Mouse (Mus musculus): ENCODE measurements at regions not wholly inside any gene's neighbourhood (a gene's known extent, or its start where the extent isn't known, plus 50 kb on each side); places are given as distances from the start of the nearest gene placed in this dataset.

GRCm38 (mm10) chr4:127429748-127430147 is 71.8 kb upstream of the Gjb5 start:
- no peak overlapping the region for H3K9ac ChIP-seq
- no peaks in the 10 kb centered on the region for H3K9me3 ChIP-seq
- 0 out of 2 replicates have a peak, but pooled peaks cover 9% of the 10 kb centered on the region for H3K27me3 ChIP-seq
- no peak overlapping the region for H3K4me3 ChIP-seq (replicated peaks)
- no peak for ATAC-seq (ENCODE audit: low FRiP score)
- H3K4me2 ChIP-seq, result no peak overlapping the region
- H3K36me3 ChIP-seq (replicated peaks), result no peaks in the 10 kb centered on the region
- H3K27ac ChIP-seq, result no peak overlapping the region
- H3K4me1 ChIP-seq, result peaks cover 4% of the 10 kb centered on the region; the same call in 1 of the 2 replicates
- 63% methylated on average over 1 of the region's 1 CpGs for WGBS

GRCm38 (mm10) chr4:127423855-127424254 is 65.9 kb upstream of the Gjb5 start:
- no peak overlapping the region for H3K27ac ChIP-seq
- peaks cover 9% of the 10 kb centered on the region for H3K4me1 ChIP-seq

GRCm38 (mm10) chr4:127421927-127422450 is 64.0 kb upstream of the Gjb5 start:
- no peaks in the 10 kb centered on the region for H3K36me3 ChIP-seq (replicated peaks)
- peaks cover 15% of the 10 kb centered on the region for H3K4me1 ChIP-seq
- no peak overlapping the region for H3K4me3 ChIP-seq (replicated peaks)
- 89% methylated on average over 6 of the region's 6 CpGs for WGBS
- no peak overlapping the region for H3K27ac ChIP-seq
- H3K9me3 ChIP-seq, result no peaks in the 10 kb centered on the region
- peaks cover 7% of the 10 kb centered on the region; the same call in 1 of the 2 replicates for H3K27me3 ChIP-seq
- ATAC-seq (ENCODE audit: low FRiP score), result no peak
- H3K4me2 ChIP-seq, result no peak overlapping the region
- no peak overlapping the region for H3K9ac ChIP-seq

More at GRCm38 (mm10) chr4:127423855-127424254, 65.9 kb upstream of the Gjb5 start:
- 56% methylated on average over 7 of the region's 7 CpGs for WGBS
- Histone ChIP-seq H3K4me3 (replicated peaks) (no peak overlapping the region), H3K27me3 (peaks cover 7% of the 10 kb centered on the region; the same call in 1 of the 2 replicates), H3K4me2 (no peak overlapping the region), H3K9me3 (no peaks in the 10 kb centered on the region), H3K36me3 (replicated peaks) (no peaks in the 10 kb centered on the region), H3K9ac (no peak overlapping the region)
- no peak for ATAC-seq (ENCODE audit: low FRiP score)

- Histone ChIP-seq H3K27me3 (peaks cover 7% of the 10 kb centered on the region; the same call in 1 of the 2 replicates), H3K36me3 (replicated peaks) (no peaks in the 10 kb centered on the region), H3K27ac (no peak overlapping the region), H3K9ac (no peak overlapping the region), H3K4me1 (peaks cover 15% of the 10 kb centered on the region), H3K4me2 (no peak overlapping the region), H3K9me3 (no peaks in the 10 kb centered on the region), H3K4me3 (replicated peaks) (no peak overlapping the region)
- no peak for ATAC-seq (ENCODE audit: low FRiP score)
- WGBS, result 90% methylated on average over 5 of the region's 5 CpGs
Observed at GRCm38 (mm10) chr4:127421129-127421528, 63.1 kb upstream of the Gjb5 start.

DNA sequence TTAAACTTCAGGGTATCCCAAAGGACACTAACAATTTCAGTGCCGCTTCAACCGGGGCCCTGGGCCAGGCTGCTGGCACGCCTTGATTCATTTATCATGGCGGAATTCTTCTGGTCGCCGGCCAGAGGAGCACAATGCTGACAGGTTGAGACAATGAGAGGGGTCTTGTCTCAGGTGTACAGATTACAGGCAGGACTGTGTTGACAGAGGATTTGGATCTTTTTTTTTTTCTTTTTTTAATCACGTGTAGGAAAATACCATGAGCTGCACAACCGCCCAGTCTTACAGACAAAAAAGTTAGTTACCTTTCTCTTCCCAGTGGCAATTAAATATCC is 61.8 kb upstream of the Gjb5 start:
- 0 out of 2 replicates have a peak, but pooled peaks have one; percentile 27 for ATAC-seq (ENCODE audit: low FRiP score)
- Histone ChIP-seq H3K27ac (peak overlapping the region; percentile 63), H3K4me3 (replicated peaks) (no peak overlapping the region), H3K4me1 (peaks cover 18% of the 10 kb centered on the region), H3K36me3 (replicated peaks) (no peaks in the 10 kb centered on the region), H3K9me3 (no peaks in the 10 kb centered on the region), H3K9ac (no peak overlapping the region), H3K4me2 (no peak overlapping the region), H3K27me3 (peaks cover 4% of the 10 kb centered on the region; the same call in 1 of the 2 replicates)
- WGBS, result 39% methylated on average over 8 of the region's 8 CpGs

GRCm38 (mm10) chr4:127419062-127419785 is 61.2 kb upstream of the Gjb5 start:
- peak; percentile 53 for ATAC-seq (ENCODE audit: low FRiP score)
- Histone ChIP-seq H3K4me2 (no peak overlapping the region), H3K4me3 (replicated peaks) (no peak overlapping the region), H3K36me3 (replicated peaks) (no peaks in the 10 kb centered on the region), H3K4me1 (peaks cover 19% of the 10 kb centered on the region), H3K9ac (no peak overlapping the region), H3K27me3 (peaks cover 2% of the 10 kb centered on the region; the same call in 1 of the 2 replicates), H3K27ac (peak overlapping the region; percentile 63), H3K9me3 (no peaks in the 10 kb centered on the region)
- WGBS, result 29% methylated on average over 22 of the region's 22 CpGs

DNA sequence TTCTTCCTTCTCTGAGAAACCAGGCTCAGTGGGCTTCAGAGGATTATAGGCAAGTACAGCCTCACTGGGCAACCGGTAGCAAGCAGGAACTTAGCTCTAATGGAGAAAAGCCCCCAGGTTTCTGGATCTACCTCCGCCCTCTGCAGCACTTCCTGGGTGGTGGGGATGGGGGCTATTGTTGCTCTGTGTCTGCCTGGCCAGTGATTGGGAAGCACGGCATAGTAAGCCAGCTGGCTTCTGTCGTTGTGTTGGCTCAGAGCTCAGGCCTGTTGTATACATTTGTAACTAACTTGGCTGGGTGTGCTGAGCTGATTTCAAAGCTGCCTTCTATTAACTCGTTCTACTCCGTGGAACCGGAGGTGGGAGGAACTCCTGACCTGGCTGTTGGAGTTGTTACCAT is 58.9 kb upstream of the Gjb5 start:
- 59% methylated on average over 7 of the region's 7 CpGs for WGBS
- H3K9ac ChIP-seq, result no peak overlapping the region
- peaks cover 19% of the 10 kb centered on the region for H3K4me1 ChIP-seq
- no peak overlapping the region for H3K4me3 ChIP-seq (replicated peaks)
- no peaks in the 10 kb centered on the region for H3K27me3 ChIP-seq
- no peak overlapping the region for H3K4me2 ChIP-seq
- H3K27ac ChIP-seq, result no peak overlapping the region
- H3K9me3 ChIP-seq, result no peaks in the 10 kb centered on the region
- H3K36me3 ChIP-seq (replicated peaks), result no peaks in the 10 kb centered on the region
- no peak for ATAC-seq (ENCODE audit: low FRiP score)

DNA sequence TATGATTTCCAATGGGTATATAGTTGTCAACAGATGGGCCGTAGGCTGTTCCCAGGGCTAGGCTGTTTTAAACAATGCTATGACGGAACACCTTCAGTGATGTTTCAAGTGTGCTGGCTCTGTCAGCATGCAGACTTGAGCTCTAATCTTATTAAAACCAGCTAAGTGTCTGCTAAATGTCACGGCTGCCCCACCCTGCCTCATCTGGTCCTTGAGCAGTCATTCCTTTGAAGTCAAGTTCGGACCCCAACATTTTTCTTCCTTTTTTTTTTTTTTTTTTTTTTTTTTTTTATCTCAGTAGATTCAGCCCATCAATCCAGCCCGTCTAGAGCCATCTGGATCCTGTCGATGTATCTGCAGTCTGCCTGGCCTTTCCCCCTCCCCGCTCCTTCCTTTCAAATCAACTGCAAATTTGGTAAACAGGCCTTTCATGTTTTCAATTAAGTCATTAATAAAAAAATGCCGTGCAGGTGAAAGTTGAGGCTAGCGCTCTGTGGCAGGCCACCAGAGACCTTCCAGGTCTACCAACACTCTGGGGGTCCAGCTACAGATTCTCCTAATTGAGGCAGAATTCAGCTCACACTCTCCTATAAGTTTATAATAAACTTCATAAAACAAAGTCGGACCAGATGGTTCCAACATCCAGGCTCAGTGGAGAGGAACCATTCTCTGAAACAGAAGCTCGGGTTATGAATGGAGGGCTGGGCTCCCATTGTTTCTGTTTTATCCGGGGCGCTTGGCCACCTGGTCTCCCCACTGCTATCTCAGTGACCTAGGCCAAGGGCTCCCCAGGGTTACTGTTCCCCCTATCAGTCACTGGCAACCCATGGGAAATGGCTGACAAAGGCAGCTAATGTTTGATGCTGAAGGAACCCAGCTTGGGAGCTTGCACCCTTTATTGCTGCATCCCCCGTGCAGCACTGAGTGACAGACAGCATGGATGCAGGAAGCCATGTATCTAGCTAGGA is 56.3 kb upstream of the Gjb5 start:
- H3K4me3 ChIP-seq (replicated peaks), result no peak overlapping the region
- H3K9ac ChIP-seq, result no peak overlapping the region
- H3K9me3 ChIP-seq, result no peaks in the 10 kb centered on the region
- H3K27ac ChIP-seq, result 0 out of 2 replicates have a peak overlapping the region, but pooled peaks have one; percentile 13
- H3K36me3 ChIP-seq (replicated peaks), result no peaks in the 10 kb centered on the region
- H3K4me2 ChIP-seq, result no peak overlapping the region
- no peaks in the 10 kb centered on the region for H3K27me3 ChIP-seq
- WGBS, result 57% methylated on average over 14 of the region's 14 CpGs
- ATAC-seq (ENCODE audit: low FRiP score), result no peak
- H3K4me1 ChIP-seq, result peaks cover 14% of the 10 kb centered on the region

Measured in forebrain, embryonic 12.5 days (tissue).